Mouse (Mus musculus) cortical plate, adult 2 months (tissue): ENCODE results near the gene Sfn.

ENCODE experiments used
- CTCF ChIP-seq: fragments of 200-500 bp; IDR thresholded peaks from 2 replicates; pipeline ENCODE4 v1.5.1; 2011; ENCODE audit warnings: mild to moderate bottlenecking, control low read depth, low read length; ENCODE audit not compliant: insufficient read depth; ENCODE audit errors: extremely low read depth
- POLR2A ChIP-seq: fragments of 200-500 bp; IDR thresholded peaks from 2 replicates; pipeline ENCODE4 v1.6.1; 2011; ENCODE audit warnings: mild to moderate bottlenecking, low read length, control low read depth; ENCODE audit not compliant: insufficient read depth; ENCODE audit errors: extremely low read depth

DNA sequence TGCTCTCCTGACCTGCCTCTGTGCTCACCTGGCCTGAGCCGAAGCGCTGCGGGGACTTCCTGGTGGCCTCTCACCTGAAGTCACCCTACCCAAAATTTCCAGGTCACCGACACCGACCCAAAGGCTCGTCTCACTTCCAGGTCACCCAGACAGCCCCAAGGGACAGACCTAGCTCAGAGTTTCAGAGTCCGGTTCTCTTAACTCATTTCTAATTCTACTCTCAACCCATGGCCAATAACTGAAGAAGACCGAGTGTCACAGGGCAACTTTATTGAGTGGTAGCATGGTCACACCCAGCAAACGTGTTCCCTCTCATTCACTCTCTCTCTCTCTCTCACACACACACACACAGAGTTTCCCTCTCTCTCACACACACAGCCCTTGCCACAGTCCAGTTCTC, 1.7 kb downstream of the Sfn start:
- no peak for TF ChIP-seq POLR2A
- no peak for TF ChIP-seq CTCF
